Mouse (Mus musculus): ENCODE measurements around the gene Tceal3.
A peak's percentile ranks its signal among the peaks of the same experiment; 100 is the strongest.
"Not testable (repeated sequence)": the region's sequence is repeated elsewhere in the genome, so short reads cannot be mapped to it uniquely, and the experiment has no call there.

Tceal3 gene

DNA sequence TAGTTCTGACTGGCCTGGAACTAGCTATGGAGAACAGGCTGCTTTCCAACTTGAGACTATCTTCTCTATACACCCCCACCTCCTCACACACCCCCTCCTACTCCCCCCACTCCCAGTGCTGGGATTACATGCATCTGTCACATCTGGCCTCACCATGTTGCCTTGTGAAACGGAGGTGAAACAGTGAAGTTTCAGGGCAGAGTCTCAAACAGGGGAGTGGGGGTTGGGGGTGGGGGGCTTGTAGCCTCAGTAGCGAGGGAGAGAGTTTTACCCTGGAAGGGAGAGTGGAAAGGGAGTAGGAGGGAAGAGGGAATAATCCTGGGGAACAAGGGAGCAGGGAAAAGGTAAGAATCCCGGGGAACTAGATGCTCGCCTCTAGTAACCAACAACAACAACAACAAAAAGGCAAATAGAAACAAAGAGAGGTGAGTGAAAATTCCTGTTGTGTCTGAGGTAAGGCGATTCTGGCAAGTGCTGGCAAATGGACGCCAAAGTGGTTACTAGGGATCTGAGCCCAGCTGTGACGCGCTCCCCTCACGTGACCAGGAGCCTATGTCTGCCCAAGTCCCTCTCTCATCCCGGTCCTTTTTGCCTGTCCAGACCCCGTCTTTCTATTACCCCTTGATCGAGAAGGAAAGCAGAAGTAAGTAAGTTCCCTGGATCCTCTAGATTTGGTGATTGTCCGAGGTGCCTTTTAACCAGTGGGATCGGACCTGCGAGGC lies 117.0 kb downstream of the Tceal3 start, which contains the start of gene Tceal1:
Gene Tceal1, plus strand, starts transcription at position 537 of the 722 bp plus-strand sequence.
- DNase-seq (ENCODE audit: low spot score) = peak; percentile 31

GRCm38 (mm10) chrX:136708168-136708681 lies 117.6 kb downstream of the Tceal3 start:
- DNase-seq (ENCODE audit: low spot score) = no peak

DNA sequence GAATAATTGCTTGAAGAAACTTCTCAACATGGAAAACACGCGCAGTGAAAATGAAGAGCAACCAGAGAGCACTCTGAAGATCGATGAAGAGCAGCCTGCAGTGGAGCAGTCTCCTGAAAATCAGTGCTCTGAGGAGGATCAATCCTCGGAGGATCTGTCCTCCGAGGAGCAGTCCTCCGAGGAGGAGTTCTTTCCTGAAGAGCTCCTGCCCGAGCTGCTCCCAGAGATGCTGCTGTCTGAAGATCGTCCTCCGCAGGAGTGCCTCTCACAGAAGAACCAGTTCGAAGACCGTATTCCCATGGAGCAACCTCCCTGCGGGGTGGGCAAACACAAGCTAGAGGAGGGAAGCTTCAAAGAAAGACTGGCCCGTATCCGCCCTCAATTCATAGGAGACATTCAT lies 118.1 kb downstream of the Tceal3 start:
- DNase-seq (ENCODE audit: low spot score) = no peak

DNA sequence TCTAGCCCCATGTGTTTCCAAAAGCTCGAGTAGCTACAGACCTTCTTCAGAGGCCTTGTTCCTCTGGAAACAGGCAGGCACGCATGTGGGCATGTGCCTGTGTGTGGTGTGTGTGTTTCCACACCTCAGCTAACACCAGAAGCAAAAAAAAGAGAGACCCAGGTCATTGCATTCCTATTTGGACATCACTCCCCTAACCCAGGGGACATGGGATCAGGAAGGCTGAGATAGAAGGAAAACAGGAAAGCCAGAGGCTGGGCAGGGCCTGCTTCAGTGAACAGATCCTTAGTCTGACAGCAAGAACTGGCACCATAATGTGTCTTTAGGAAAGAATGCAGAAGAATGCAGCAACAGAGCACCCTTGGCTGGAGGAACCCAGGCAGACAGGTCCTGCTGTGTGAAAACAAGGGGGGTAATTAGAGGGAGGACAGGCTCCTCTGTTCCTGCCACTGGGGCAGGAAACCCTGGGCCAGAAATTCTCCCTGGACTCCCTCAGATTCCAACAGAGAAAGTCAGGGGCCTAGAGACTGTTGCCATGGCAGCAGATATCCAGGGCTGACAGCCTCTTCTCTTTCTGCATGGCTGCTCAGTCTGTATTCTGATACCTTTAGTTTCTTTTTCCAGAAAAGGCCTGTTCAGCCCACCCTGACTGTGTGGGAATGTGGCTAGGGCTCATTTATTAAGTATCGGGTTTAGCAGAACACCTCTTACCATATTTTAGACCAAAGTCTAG lies 124.3 kb downstream of the Tceal3 start:
- DNase-seq (ENCODE audit: low spot score) = not testable (repeated sequence)

Measured in layer of hippocampus, adult 9-10 months (tissue).